Mouse (Mus musculus): ENCODE results near the gene Spred1. TPM values are rescaled to one million over a fixed set of nuclear protein-coding genes. Genes with fewer than 3 reads are reported as not detected.

Gene Spred1
- polyA plus RNA-seq, 1 experiment from 2014 or later: 2.8 TPM

DNA sequence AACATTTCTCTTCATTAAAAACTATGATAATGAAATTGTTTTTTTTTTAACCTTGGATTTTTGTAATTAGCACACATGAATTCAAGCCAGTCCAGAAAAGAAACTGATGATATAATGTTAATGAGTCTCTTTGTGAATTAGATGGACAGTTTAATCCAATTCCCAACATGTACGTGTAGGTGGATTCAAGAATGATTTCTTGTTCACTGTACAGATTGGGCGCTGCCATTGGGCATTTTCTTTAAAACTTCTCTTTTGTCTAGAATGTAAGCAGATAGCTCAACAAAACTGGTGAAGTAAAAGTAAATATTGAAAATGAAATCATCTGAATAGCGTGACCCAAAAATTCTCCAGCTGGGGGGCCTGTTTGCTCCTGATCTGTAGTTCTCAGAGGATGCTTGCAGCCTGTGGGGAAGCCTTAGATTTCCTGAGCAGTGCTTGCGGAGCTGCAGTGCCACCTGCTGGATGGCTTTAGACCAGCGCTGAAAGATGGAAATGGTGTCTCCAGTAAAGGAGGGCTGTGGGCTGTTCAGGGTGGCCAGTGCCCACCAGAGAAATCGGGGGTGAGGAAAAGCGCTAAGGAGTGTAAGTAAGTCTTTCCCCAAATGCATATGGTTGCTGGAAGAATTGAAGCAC lies 59.2 kb downstream of the Spred1 start:
- ATAC-seq (peak; percentile 55), DNase-seq (peak; percentile 80)
- Histone ChIP-seq H3K27ac (ENCODE audit: low read depth) (no peak overlapping the region), H3K36me3 (replicated peaks; ENCODE audit: insufficient read depth, low read length) (peaks cover 16% of the 10 kb centered on the region), H3K4me2 (ENCODE audit: low read depth, low read length) (no peak overlapping the region), H3K27me3 (ENCODE audit: insufficient read depth, low read length) (no peaks in the 10 kb centered on the region), H3K9ac (replicated peaks) (no peak overlapping the region), H3K4me1 (ENCODE audit: insufficient read depth) (no peaks in the 10 kb centered on the region), H3K4me3 (ENCODE audit: low read depth, low read length) (no peak overlapping the region), H3K9me3 (ENCODE audit: low read length) (no peaks in the 10 kb centered on the region)
- TF ChIP-seq EP300 (IDR thresholded peaks at IDR 0.05; ENCODE audit: low read depth) (no peak), CTCF (IDR thresholded peaks at IDR 0.05; ENCODE audit: low read depth) (peak; percentile 96)
- WGBS (ENCODE audit: insufficient replicate concordance): 39% methylated on average over 7 of the region's 7 CpGs

DNA sequence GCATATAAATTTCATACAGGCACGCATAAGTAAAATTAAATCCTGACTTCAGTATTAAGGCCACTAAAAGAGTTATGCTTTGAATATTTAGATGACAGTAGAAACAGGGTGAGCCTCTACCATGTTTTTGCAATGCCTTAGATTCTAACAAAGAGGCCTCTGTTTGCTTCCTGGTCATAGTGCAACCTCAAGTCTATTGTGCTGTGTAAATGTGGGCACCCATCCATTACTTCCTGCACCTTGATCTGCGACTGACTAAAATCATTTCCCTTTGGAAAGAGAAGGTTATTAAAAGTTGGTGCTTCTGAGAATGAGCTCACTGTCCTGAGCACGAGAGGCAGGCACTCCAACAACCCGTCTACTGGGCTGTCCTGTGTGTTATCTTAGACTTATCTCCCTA lies 64.4 kb downstream of the Spred1 start:
- no peak for ATAC-seq
- WGBS (ENCODE audit: insufficient replicate concordance): 75% methylated on average over 4 of the region's 4 CpGs
- H3K9ac ChIP-seq (replicated peaks): no peak overlapping the region

DNA sequence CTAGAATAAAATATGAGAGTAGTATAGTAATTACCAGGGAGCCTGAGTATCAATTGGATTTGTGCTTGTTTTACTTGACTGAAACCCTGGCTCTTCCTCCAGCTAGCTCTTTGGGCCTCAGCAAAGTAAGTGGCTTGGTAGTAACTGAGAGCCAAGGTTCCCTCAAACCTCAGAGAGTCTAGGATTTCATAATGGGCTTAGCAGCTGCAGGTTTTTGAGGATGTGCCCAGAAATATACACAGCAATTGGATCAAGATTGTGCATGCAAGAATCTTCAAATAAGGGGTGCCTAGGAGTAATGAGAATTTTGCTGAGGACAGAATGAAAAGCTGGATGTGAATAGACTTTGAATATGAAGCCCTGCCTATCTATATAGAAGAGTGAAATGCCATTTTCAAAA lies 69.7 kb downstream of the Spred1 start:
- TF ChIP-seq CTCF (IDR thresholded peaks at IDR 0.05; ENCODE audit: low read depth): no peak
- no peak for TF ChIP-seq EP300 (IDR thresholded peaks at IDR 0.05; ENCODE audit: low read depth)

More for the DNA sequence above, 64.4 kb downstream of the Spred1 start:
- DNase-seq: no peak
- H3K27ac ChIP-seq (ENCODE audit: low read depth): no peak overlapping the region
- no peak overlapping the region for H3K4me3 ChIP-seq (ENCODE audit: low read depth, low read length)
- H3K36me3 ChIP-seq (replicated peaks; ENCODE audit: insufficient read depth, low read length): peaks cover 9% of the 10 kb centered on the region; the same call in 1 of the 2 replicates
- H3K4me1 ChIP-seq (ENCODE audit: insufficient read depth): no peaks in the 10 kb centered on the region
- H3K4me2 ChIP-seq (ENCODE audit: low read depth, low read length): no peak overlapping the region
- H3K27me3 ChIP-seq (ENCODE audit: insufficient read depth, low read length): no peaks in the 10 kb centered on the region
- H3K9me3 ChIP-seq (ENCODE audit: low read length): no peaks in the 10 kb centered on the region
- TF ChIP-seq EP300 (IDR thresholded peaks at IDR 0.05; ENCODE audit: low read depth) (no peak), CTCF (IDR thresholded peaks at IDR 0.05; ENCODE audit: low read depth) (no peak)

GRCm38 (mm10) chr2:117194309-117194708 lies 73.1 kb downstream of the Spred1 start:
- no peak overlapping the region for H3K4me3 ChIP-seq (ENCODE audit: low read depth, low read length)
- H3K27me3 ChIP-seq (ENCODE audit: insufficient read depth, low read length): no peaks in the 10 kb centered on the region
- no peak overlapping the region for H3K9ac ChIP-seq (replicated peaks)
- H3K27ac ChIP-seq (ENCODE audit: low read depth): no peak overlapping the region
- no peaks in the 10 kb centered on the region for H3K36me3 ChIP-seq (replicated peaks; ENCODE audit: insufficient read depth, low read length)
- H3K9me3 ChIP-seq (ENCODE audit: low read length): no peaks in the 10 kb centered on the region
- H3K4me1 ChIP-seq (ENCODE audit: insufficient read depth): no peaks in the 10 kb centered on the region
- H3K4me2 ChIP-seq (ENCODE audit: low read depth, low read length): no peak overlapping the region
- ATAC-seq: no peak
- DNase-seq: no peak
- TF ChIP-seq EP300 (IDR thresholded peaks at IDR 0.05; ENCODE audit: low read depth): no peak
- TF ChIP-seq CTCF (IDR thresholded peaks at IDR 0.05; ENCODE audit: low read depth): no peak

More for the DNA sequence above, 69.7 kb downstream of the Spred1 start:
- Histone ChIP-seq H3K4me1 (ENCODE audit: insufficient read depth) (no peaks in the 10 kb centered on the region), H3K9ac (replicated peaks) (no peak overlapping the region), H3K9me3 (ENCODE audit: low read length) (no peaks in the 10 kb centered on the region), H3K27me3 (ENCODE audit: insufficient read depth, low read length) (no peaks in the 10 kb centered on the region), H3K4me3 (ENCODE audit: low read depth, low read length) (no peak overlapping the region), H3K27ac (ENCODE audit: low read depth) (no peak overlapping the region), H3K36me3 (replicated peaks; ENCODE audit: insufficient read depth, low read length) (no peaks in the 10 kb centered on the region), H3K4me2 (ENCODE audit: low read depth, low read length) (no peak overlapping the region)
- no peak for ATAC-seq
- DNase-seq: no peak

DNA sequence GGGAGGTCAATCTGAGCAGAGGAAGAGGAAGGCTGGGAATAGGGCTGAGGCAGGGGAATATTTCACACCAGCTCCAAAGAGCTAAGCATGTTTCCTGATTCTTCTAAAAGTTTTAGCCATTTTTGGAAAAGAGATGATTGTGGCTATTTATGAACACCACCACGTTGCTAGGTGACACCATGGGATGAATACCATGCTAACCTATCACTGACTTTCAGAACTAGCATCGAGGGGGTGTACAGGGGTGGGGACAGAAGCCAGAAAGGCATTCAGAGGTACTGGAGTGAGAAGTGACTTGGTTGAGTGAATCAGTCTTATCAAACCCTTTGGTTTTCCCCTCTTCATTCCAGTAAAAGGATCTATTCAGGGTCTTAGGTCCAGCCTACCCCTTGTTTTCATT lies 74.0 kb downstream of the Spred1 start:
- Histone ChIP-seq H3K9me3 (ENCODE audit: low read length) (no peaks in the 10 kb centered on the region), H3K4me3 (ENCODE audit: low read depth, low read length) (no peak overlapping the region), H3K27ac (ENCODE audit: low read depth) (no peak overlapping the region), H3K27me3 (ENCODE audit: insufficient read depth, low read length) (no peaks in the 10 kb centered on the region), H3K9ac (replicated peaks) (no peak overlapping the region), H3K4me2 (ENCODE audit: low read depth, low read length) (no peak overlapping the region), H3K36me3 (replicated peaks; ENCODE audit: insufficient read depth, low read length) (no peaks in the 10 kb centered on the region), H3K4me1 (ENCODE audit: insufficient read depth) (no peaks in the 10 kb centered on the region)
- TF ChIP-seq EP300 (IDR thresholded peaks at IDR 0.05; ENCODE audit: low read depth): no peak
- whole genome bisulfite sequencing (ENCODE audit: insufficient replicate concordance): 33% methylated on average over 2 of the region's 2 CpGs
- no peak for ATAC-seq
- no peak for DNase-seq

GRCm38 (mm10) chr2:117195578-117195977 lies 74.4 kb downstream of the Spred1 start:
- no peak for TF ChIP-seq CTCF (IDR thresholded peaks at IDR 0.05; ENCODE audit: low read depth)
- no peak for TF ChIP-seq EP300 (IDR thresholded peaks at IDR 0.05; ENCODE audit: low read depth)

More at GRCm38 (mm10) chr2:117195578-117195977, 74.4 kb downstream of the Spred1 start:
- Histone ChIP-seq H3K27ac (ENCODE audit: low read depth) (no peak overlapping the region), H3K4me3 (ENCODE audit: low read depth, low read length) (no peak overlapping the region), H3K4me1 (ENCODE audit: insufficient read depth) (no peaks in the 10 kb centered on the region), H3K9me3 (ENCODE audit: low read length) (no peaks in the 10 kb centered on the region), H3K9ac (replicated peaks) (no peak overlapping the region), H3K4me2 (ENCODE audit: low read depth, low read length) (no peak overlapping the region), H3K36me3 (replicated peaks; ENCODE audit: insufficient read depth, low read length) (no peaks in the 10 kb centered on the region), H3K27me3 (ENCODE audit: insufficient read depth, low read length) (no peaks in the 10 kb centered on the region)
- DNase-seq: no peak
- no peak for ATAC-seq
- WGBS (ENCODE audit: insufficient replicate concordance): 36% methylated on average over 7 of the region's 7 CpGs
